Mouse (Mus musculus) c-Kit-positive CD71-positive TER-119-positive erythroid progenitor cells, embryonic 14.5 days (primary cell): ENCODE measurements around the gene Crabp1.

ENCODE experiments used
- DNase-seq: peaks from one replicate; pipeline ENCODE4 v3.0.0-alpha.2; 2013; ENCODE audit warnings: low spot score

The Crabp1 gene

GRCm38 (mm10) chr9:54770140-54770780 lies 5.7 kb downstream of the Crabp1 start:
- no peak for DNase-seq

- no peak for DNase-seq
These were observed 12.0 kb downstream of the Crabp1 start for GRCm38 (mm10) chr9:54776451-54776982.

GRCm38 (mm10) chr9:54779280-54779679 lies 14.7 kb downstream of the Crabp1 start:
- no peak for DNase-seq

GRCm38 (mm10) chr9:54782504-54782903 lies 18.0 kb downstream of the Crabp1 start:
- DNase-seq = no peak

- DNase-seq = no peak
These were observed 19.5 kb downstream of the Crabp1 start for GRCm38 (mm10) chr9:54784003-54784402.

GRCm38 (mm10) chr9:54785215-54785614 lies 20.7 kb downstream of the Crabp1 start:
- no peak for DNase-seq

- no peak for DNase-seq
These were observed 21.5 kb downstream of the Crabp1 start for GRCm38 (mm10) chr9:54786083-54786482.

GRCm38 (mm10) chr9:54787760-54788159 lies 23.2 kb downstream of the Crabp1 start:
- no peak for DNase-seq

GRCm38 (mm10) chr9:54790271-54790670 lies 25.7 kb downstream of the Crabp1 start:
- no peak for DNase-seq

- DNase-seq = no peak
These were observed 37.0 kb downstream of the Crabp1 start for GRCm38 (mm10) chr9:54801460-54801961.

- no peak for DNase-seq
These were observed 38.5 kb downstream of the Crabp1 start for GRCm38 (mm10) chr9:54802749-54803679.

- no peak for DNase-seq
These were observed 39.8 kb downstream of the Crabp1 start for GRCm38 (mm10) chr9:54804351-54804750.

- no peak for DNase-seq
These were observed 43.2 kb downstream of the Crabp1 start for GRCm38 (mm10) chr9:54807761-54808160.

- no peak for DNase-seq
These were observed 45.4 kb downstream of the Crabp1 start for GRCm38 (mm10) chr9:54809953-54810352.

GRCm38 (mm10) chr9:54816508-54817201 lies 52.1 kb downstream of the Crabp1 start:
- no peak for DNase-seq

GRCm38 (mm10) chr9:54821442-54822100 lies 57.0 kb downstream of the Crabp1 start:
- peak; percentile 18 for DNase-seq
